Mouse (Mus musculus) naive thymus-derived CD4-positive, alpha-beta T cell, adult 2 months (primary cell): ENCODE measurements at regions not wholly inside any gene's neighbourhood (a gene's known extent, or its start where the extent isn't known, plus 50 kb on each side); places are given as distances from the start of the nearest gene placed in this dataset.
A peak's percentile ranks its signal among the peaks of the same experiment; 100 is the strongest.

ENCODE experiments used
- DNase-seq: peaks from one replicate; pipeline ENCODE4 v3.0.0-alpha.2; 2011; ENCODE audit warnings: low read depth

DNA sequence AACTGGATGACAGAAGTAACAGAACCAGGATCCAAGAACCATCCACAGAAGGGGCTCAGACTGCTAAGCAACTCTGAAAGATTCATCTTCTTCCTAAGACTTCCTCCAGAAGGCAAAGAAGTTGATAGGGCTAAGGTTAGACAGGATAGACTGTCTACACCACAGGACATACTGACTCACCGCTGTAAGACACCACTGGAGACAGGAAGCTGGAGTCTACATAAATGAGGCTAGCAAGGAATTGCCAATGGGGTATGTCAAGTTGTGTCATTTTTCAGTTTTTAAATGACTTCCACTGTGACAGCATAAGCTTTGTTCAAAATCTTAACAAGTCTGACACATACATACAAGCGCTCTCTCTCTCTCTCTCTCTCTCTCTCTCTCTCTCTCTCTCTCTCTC, 645.4 kb upstream of the Gm10131 start:
- DNase-seq, result no peak

DNA sequence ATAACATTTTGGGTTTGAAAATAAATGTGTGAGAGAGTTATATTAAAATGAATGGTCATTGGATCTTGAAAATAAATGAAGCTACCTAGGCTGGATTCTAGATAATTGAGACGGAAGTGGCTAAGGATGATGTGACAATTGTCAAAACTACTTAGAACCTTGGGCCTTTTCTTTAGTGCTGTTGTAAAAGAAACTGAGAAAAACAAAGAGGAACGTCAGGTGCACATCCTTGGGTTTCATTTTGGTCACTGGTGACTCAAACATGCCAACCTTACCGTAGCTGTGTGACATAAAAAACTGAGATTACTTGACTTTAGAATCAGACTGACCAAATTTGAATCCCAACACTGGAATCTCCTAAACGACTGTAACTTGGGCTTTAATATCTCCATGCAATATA, 644.6 kb upstream of the Gm10131 start:
- DNase-seq, result no peak

DNA sequence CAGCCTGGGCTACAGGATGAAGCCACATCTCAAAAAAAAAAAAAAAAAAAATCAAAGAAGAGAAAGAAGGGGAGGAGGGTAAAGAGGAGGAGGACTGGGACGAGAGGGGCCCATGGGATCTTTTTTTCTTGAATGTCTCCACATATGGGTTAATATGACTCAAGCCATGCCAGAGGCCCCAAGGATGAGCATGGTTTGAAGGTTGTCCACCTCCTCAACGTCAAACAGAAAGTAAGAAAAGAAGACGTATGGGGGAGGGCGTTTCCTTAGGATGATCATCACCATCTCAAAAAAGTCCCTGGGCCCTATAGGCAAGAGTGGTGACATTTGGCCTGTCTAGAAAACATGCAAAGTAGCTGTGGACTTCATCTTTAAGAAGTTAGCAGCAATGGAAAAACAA, 643.9 kb upstream of the Gm10131 start:
- DNase-seq, result peak; percentile 21

DNA sequence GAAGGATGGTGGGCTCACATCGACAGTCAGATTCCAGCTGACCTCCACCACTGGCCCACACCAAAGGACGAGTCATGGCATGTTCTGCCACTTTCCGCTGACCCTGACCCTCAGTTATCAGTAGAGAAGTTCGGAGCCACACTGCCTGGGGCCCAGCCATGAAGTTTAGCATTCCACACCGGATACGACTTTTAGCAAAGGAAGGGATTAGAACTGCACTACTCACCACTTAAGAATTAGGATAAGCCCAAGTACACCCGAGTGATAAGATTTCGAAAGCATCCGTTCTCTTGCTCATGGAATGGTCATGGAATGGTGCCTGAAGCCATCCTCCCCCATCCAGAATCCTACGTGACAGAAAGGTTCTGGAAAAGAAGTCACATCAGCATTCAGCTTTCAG, 641.5 kb upstream of the Gm10131 start:
- DNase-seq, result no peak

DNA sequence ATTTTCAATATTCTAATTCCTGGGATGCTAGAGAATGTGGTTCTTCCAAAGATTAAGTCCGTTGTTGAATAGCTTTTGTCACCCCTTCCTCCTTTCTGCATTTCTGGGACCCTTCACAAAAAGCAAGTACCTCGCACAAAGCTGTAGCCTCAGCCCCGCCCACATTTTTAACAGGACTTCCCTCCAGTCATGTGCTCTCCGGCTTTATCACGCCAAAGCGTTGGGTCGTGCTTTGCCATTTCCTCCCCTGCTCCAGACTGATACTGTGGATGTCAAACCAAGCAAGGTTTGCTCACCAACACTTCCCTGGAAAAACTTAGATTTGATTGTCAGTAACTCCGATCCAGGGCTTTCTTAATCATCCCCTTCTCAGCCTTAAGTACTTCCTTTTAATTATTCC, 637.0 kb upstream of the Gm10131 start:
- DNase-seq, result no peak

DNA sequence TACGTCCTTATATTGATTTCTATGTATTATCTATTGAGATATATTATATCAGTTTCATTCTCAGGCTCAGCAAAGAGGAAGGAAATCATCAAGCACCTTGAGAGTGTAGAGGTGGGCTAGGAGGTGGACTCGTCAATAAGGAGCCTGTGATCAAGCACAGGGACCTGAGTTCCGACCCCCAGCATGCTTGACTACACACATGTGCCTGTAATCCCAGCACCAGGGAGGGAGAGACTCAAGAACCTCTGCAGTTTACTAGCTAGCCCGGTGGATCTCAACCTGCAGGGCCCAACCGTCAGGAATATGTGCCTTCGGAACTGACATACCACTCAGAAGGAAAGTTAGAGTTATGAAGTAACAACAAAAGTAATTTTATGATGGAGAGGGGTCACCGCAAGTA, 634.2 kb upstream of the Gm10131 start:
- DNase-seq, result no peak

DNA sequence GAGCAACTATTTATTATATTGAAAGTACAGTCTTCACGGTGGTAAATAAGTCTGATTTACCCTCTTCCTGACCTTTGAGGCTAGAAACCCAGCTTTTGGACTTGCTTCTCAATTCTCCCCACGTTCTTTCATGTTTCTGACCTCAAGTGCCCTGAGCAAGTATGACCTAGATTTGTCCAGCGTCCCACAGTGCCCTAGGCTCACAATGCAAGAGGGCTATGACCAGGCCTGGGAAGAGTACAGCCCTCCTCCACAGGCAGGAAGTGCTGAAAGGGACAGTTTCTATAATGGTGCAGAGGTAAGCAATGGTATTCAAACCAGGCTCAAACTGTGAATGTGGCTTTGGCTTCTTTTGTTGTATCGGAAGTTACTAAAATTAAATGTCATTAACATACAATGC, 633.1 kb upstream of the Gm10131 start:
- DNase-seq, result no peak

DNA sequence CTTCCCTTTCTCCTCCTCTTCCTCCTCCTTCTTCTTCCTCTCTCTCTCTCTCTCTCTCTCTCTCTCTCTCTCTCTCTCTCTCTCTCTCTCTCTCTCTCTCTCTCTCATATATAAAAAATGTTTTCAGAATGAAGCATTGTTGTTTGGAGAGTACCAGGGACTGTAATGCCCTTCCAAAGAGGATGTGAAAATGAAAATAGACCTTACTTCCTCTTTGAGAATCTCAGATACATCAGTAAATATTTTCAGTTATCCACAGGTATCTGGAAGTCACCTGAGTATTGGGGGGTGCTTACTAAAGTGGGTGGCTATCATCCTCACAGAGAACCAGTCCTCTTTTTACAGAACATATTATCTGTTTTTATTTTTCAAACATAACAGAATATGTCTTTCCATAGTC, 632.6 kb upstream of the Gm10131 start:
- no peak for DNase-seq

DNA sequence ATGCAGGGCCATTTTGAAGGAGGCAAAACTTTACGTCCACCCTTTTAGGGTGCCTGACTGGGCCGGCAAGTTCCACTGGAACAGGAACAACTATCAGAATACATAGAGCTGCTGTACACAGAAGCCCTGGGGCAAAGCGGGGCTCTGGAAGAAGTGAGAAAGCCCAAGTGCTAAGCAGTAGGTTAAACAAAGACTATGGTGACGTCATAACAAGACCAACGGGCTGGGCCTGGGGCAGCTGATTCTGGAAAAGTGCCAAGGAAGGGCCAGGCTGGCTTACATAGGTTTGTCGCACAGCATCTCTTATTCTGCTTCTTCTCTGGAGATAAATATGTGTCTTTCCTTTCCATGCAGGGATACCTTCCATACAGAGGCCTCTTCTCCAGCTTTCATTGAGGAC, 631.6 kb upstream of the Gm10131 start:
- no peak for DNase-seq

DNA sequence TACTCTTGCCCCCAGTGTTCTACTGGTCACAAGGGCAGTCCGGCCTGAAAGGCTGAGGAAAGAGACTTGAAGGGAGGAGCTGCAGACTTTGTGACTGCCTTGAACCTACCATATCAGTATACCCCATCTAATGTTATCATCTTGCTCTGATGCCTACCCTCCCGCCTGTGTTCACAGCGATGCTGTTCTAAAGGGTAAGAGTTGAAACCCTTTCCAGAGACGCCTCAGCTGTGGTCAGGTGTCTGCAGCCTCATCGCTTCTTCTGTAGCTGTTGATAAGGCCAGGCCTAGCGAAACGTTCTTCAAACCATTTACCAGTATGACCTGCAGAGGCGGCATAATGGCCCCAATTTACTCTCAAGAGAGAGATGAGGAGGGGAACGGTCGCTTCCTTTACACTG, 629.3 kb upstream of the Gm10131 start:
- DNase-seq, result no peak

DNA sequence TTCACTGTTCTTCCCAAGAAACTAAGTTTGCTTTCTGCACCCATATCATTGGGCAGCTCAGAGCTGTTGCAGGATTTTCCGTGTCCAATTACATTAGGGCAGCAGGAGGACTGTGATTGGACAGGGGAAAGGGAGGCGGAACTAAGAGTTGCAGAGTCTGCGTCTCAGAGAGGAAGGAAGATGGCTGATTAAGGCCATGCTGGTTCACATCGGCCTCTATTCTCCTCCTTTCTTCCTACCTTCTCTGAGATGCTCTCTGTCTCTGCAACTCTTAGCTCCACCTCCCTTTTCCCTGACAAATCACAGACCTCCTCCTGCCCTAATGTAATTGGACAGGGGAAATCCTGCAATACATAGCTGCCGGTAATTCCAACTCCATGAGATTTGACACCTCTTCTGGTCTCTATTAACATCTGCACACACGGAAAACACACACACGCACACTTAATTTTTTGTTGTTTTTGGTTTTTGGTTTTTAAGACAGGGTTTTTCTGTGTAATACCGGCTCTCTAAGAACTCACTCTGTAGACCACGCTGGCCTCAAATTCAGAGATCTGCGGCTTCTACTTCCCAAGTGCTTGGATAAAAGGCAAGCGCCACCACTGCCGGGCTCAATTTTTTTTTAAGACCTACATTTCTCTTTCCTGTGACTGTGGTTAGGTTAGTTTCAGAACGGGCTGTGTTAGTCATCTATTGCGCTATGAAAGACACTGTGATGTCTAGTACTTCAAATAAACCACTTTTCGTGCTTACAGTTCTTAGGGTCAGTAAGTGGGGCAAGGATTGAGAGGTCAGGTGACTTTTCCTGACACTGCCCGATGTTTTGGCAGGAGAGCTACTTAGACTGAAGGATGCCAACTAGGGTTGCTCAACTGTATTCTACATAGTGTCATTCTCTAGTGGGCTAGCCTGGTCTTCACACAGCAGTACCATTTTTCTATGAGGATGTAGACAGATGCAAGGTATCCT, 628.6 kb upstream of the Gm10131 start:
- peak; percentile 72 for DNase-seq

DNA sequence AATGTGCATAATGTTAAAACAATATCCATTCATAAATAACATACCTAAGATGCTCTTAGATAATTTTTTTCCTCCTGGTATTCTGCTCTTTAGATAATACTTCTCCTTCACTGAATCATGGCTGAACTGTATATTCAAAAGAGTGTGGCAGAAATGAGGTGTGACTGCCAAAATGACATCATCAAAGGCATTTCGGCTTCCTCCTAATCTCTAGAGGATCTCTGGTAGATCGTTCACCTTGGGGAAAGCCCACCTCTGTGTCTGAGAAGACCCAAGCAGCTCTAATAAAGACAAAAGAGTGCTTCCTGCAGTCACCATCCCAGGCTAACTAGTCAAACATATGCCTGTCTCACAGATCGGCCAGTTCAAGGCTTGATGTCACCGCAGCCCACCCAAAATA, 624.7 kb upstream of the Gm10131 start:
- no peak for DNase-seq

DNA sequence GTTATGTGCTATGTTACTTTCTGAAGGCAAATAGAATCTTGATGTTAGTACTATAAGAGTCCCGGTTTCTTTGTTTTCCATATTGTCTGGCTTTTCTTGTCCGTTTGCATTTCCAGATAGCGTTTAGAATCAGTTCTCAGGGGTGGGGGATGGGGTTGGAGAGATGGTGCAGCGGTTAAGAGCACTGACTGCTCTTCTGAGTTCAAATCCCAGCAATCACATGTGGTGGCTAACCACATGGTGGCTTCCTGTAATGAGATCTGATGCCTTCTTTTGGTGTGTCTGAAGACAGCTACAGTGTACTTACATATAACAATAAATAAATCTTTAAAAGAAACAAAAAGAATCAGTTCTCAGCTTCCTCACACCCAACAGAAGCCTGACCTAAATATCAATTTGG, 623.5 kb upstream of the Gm10131 start:
- peak; percentile 50 for DNase-seq

DNA sequence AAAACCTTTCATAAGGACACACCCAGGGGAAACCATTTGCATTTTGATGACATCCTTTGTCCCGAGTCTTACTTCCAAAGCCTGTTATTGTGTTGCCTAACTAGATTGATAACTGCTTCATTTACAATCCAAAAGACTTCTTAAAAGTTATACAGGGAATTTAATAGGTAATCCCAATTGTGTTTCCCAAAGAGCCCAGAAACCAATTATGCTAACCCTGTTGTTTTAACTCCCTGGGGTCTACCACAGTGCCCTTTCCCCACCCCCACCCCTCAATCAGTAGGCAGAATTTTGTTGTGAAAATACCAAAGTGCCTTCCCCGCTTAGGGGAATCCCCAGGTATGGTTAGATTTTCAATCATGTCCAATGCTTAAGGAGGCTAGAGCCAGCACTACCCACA, 621.3 kb upstream of the Gm10131 start:
- DNase-seq, result peak; percentile 26

DNA sequence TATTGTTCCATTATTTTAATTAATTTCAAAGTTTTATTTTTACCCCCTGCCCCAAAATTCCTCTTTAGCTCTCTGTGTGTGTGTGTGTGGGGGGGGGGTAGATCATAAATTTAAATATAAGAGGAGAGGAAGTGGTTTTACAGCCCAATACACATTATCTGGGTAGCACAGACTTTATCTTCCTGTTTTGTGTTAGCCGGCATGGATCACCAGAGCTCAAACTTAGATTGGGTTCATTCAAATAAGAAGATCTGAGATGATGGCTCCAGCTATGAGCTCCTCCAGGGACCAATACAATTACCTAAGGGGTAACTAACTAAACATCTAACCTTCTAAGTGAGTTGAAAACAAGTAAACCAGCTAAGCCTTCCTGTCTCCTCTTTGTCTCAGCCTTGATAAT, 620.8 kb upstream of the Gm10131 start:
- peak; percentile 46 for DNase-seq

DNA sequence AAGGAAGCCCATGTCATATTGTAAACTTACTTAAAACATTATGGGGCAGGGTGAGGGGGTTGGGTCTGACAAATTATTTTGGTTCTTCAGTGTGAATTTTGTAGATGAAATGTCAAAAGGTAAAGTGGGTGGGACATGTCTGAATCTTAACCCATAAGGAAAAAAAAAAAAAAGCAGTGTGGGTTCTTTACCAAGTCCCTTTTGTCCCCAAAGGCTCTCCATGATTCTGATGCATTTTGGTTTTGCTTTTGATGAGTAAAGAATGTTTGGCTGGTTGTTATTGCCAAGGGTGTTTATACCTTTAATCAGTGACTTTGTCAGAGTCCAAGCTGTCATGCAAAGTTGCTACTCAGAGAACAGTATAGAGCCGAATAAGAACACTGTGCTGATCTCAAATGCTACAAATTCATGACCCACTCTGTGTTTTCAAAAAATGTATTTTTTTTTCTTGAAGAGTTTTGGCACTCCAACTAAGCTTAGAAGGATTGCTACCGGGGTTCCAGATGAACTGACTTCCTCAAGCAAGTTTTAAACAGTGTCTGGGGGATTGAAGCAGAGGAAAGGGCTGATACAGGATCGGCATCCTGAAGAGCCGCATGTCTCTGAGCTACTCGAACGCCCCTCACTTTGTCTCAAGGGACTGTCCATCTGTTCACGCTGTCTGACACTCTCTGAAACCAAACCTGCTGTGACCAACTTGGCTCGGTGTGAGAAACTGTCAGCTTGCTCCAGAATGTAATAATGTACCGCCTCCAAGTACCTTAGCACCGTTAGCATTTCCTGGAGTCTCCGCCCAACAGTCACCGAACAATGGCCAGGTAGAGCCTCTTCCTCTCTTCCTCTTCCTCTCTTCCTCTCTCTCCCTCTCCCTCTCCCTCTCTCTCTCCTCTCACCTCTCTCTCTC, 619.8 kb upstream of the Gm10131 start:
- DNase-seq, result peak; percentile 34

DNA sequence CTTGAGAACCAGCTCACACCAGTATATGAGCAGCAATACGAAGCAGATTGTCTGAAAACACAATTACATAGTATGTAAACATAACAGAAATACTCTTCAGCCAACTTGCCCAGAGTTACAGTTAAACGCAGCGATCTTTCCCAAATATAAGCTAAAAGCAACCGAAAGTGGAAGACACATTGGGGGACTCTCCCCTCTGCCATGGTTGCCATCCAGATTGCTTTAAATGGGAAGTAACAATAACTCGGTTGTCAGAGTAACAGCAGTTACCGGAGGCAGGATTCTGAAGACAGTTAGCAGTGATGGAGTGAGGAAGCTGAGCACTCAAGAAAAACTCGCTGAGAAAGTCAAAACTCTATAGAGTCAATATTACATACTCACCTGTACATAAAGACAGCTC, 618.0 kb upstream of the Gm10131 start:
- DNase-seq, result no peak

DNA sequence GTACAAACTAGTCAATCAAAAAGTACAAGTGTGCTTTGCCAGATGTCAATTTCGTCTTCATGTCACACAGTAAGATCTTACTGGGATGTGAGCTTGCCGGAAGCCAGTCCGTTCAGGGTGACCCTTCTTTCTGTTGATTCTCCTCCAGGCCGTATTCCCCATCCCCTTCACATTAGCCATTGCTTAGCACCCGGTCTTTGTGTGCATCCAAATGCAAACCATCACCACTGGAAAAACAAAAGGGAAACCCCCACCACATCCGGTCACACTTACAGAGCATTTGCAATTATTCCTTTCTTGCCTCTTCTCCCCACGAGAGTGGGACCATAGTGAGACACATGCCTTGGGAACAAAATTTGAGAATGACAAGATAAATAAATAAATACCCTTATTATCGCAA, 616.2 kb upstream of the Gm10131 start:
- no peak for DNase-seq

DNA sequence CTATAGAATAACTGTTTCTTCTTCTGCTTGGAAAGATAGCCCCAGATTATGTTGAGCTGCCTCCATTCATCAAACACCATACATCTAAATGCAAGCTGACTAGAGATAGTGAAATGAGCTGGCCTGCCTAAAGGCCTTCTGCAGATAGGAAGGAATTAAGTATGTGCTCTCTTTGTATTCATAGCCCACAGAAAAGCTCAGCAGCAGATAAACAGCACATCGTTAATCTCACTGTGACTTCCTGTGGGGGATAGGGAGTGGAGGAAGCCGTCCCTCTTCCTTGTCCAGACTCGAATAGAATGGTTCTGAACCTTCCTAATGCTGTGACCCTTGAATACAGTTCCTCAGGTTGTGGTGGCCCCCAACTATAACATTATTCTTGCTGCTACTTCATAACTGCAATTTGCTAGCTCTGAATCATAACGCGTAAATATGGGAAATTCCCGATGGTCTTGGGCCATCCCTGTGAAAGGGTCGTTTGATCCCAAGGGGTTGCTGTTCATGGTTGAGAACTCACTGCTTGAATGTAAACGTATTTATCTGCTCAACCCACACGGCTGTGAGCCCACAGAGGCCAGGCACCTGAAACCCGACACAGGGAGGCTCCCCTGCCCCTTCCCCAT, 614.7 kb upstream of the Gm10131 start:
- no peak for DNase-seq

DNA sequence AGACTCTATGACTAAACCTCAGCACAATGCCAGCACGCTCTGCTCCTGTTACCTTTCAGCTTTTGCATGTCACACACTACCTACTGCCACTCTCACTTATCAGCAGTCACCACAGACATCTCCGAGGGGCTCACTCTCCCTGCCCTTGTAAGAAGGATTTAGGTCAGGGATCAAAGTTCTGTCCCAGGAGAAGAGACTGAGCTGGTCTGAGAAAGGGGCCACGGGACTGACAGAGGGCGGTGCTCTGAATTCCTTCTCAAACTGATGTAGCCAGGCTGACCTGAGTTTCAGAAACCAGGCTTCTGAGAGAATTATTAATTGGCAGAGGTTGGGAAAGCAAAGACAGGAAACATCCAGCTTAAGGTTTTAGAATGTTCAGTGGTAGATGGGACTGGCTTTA, 614.0 kb upstream of the Gm10131 start:
- no peak for DNase-seq

DNA sequence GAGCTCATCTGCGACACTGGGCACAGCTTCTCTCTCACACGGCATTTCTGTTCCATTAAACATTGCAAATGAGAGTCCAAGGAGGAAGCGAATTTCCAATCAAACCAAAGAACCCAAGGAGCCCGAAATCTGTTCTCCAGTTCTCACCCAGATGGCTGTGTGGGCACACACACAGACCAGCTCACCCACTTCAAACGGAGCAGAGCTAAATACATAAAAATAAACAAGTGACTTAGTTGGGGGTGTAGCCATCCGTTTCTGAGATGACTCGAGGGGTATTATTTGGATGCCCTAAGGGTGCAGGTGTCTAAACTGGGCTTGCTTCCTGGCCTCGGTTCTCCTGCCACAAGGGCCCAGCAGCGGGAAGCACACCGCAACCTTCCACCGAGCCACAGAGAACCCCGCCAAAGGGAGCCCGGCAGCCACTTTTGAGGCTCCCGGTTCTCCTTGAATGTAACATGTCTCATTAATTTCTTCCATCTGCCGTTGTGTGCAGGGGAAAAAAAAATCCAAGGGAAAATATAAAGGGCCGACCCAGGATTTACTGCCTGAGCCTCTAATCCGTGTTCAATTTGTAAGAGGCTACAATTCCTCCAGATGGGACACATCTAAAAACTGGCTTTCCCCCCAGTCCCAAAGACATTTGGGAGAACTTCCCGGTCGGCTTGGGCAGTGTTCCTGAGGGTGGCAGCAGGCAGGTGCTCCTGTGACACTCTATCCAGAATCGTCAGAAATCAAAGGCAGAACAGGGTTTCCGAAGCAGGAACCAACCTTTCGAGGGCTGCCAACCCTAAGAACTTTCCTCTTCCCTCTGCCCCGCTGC, 598.6 kb upstream of the Gm10131 start:
- DNase-seq, result no peak

DNA sequence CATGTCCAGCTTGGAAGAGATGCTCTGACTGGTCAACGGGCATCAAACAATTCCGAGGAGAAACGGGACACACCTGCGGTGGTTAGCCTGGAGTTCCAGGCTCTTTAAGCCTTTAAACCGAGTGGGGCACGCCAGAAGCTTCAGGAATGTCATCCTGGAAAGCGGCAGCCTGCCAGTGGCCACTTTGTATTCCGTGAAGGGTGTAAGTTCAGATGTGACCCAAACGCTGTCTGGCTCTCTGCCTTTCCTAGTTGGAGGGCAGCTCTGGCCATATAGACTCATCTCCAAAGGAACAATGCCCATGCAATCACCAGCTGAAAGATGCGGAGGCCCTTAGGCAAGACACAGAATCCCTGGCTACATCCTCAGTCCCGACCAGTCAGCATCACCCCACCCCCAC, 597.8 kb upstream of the Gm10131 start:
- no peak for DNase-seq
